Mouse (Mus musculus) hindbrain, embryonic 12.5 days (tissue): ENCODE data around the gene Fam19a5. TPM values are rescaled to one million over a fixed set of nuclear protein-coding genes. Genes with fewer than 3 reads are reported as not detected.

Experiments
- ATAC-seq: fragments of 200-750 bp; cut with Nextera tagmentation; 2 replicates; pipeline ENCODE4 v1.8.0; 2017; ENCODE audit warnings: moderate TSS enrichment; ENCODE audit not compliant: low FRiP score
- H3K27ac ChIP-seq: fragments of 300-500 bp; sonication (generic); 2 replicates; pipeline ENCODE4 v1.5.1; 2016; ENCODE audit warnings: mild to moderate bottlenecking
- H3K27me3 ChIP-seq: fragments of 300-500 bp; sonication (generic); 2 replicates; pipeline ENCODE4 v1.6.1; 2016; ENCODE audit warnings: mild to moderate bottlenecking
- H3K36me3 ChIP-seq: fragments of 300-500 bp; sonication (generic); 2 replicates; pipeline ENCODE4 v1.6.1; 2016; ENCODE audit warnings: mild to moderate bottlenecking
- H3K4me1 ChIP-seq: fragments of 300-500 bp; sonication (generic); 2 replicates; pipeline ENCODE4 v1.6.1; 2016
- H3K4me2 ChIP-seq: fragments of 300-500 bp; sonication (generic); replicated peaks from 2 replicates; pipeline ENCODE4 v1.6.1; 2016; ENCODE audit warnings: mild to moderate bottlenecking
- H3K4me3 ChIP-seq: fragments of 300-500 bp; sonication (generic); 2 replicates; pipeline ENCODE4 v1.5.1; 2016; ENCODE audit warnings: mild to moderate bottlenecking
- H3K9ac ChIP-seq: fragments of 300-500 bp; sonication (generic); 2 replicates; pipeline ENCODE4 v1.6.1; 2016; ENCODE audit warnings: mild to moderate bottlenecking, moderate library complexity
- H3K9me3 ChIP-seq: fragments of 300-500 bp; sonication (generic); replicated peaks from 2 replicates; pipeline ENCODE4 v1.6.1; 2016; ENCODE audit warnings: mild to moderate bottlenecking
- WGBS: fragments of 180-500 bp; shearing (Covaris S2); methylation state at CpG from one replicate; pipeline ENCODE4 v1.1.7; 2016; 5-methylcytosine and 5-hydroxymethylcytosine counted together
- polyA plus RNA-seq: library from polyadenylated mRNA; unstranded; fragments of >200 nt; fragmentation: Nextera tagmentation; extraction: Ambion mirVana; gene quantifications from 2 replicates; pipeline ENCODE4 v1.2.1, GENCODE M21; 2016

The Fam19a5 gene
- 12.6 and 13.6 TPM in 2 replicates for polyA plus RNA-seq

- H3K27ac ChIP-seq: peak within 1 kb of the TSS; percentile 77
- WGBS: 2% methylated on average over 52 of the region's 67 CpGs
- H3K4me1 ChIP-seq: peaks cover 40% of the 10 kb centered on the region
- ATAC-seq: peak; percentile 81
- H3K9me3 ChIP-seq: no peaks in the 10 kb centered on the region
- H3K4me3 ChIP-seq: peak within 1 kb of the TSS; percentile 63
- peak within 1 kb of the TSS; percentile 85 for H3K9ac ChIP-seq
- H3K27me3 ChIP-seq: peaks cover 12% of the 10 kb centered on the region
- H3K36me3 ChIP-seq: no peaks in the 10 kb centered on the region
- H3K4me2 ChIP-seq: peak within 1 kb of the TSS; percentile 70
Observed at GRCm38 (mm10) chr15:87543599-87544338, at the start of gene Fam19a5. TSS of gene Fam19a5 (plus strand) at chr15:87544299.

GRCm38 (mm10) chr15:87501737-87502136 is 42.4 kb upstream of the Fam19a5 start:
- 87% methylated on average over 3 of the region's 3 CpGs for WGBS
- Histone ChIP-seq H3K9me3 (no peaks in the 10 kb centered on the region), H3K4me2 (no peak overlapping the region), H3K27me3 (no peaks in the 10 kb centered on the region), H3K4me3 (no peak overlapping the region), H3K27ac (no peak overlapping the region), H3K36me3 (no peaks in the 10 kb centered on the region), H3K9ac (no peak overlapping the region), H3K4me1 (no peaks in the 10 kb centered on the region)
- no peak for ATAC-seq

- no peaks in the 10 kb centered on the region for H3K9me3 ChIP-seq
- H3K4me3 ChIP-seq: no peak overlapping the region
- no peak overlapping the region for H3K4me2 ChIP-seq
- H3K27ac ChIP-seq: no peak overlapping the region
- H3K36me3 ChIP-seq: no peaks in the 10 kb centered on the region
- no peaks in the 10 kb centered on the region for H3K27me3 ChIP-seq
- WGBS: 72% methylated on average over 3 of the region's 3 CpGs
- ATAC-seq: no peak
- no peak overlapping the region for H3K9ac ChIP-seq
- no peaks in the 10 kb centered on the region for H3K4me1 ChIP-seq
Observed at GRCm38 (mm10) chr15:87507349-87507748, 36.8 kb upstream of the Fam19a5 start.

- WGBS: 94% methylated on average over 4 of the region's 4 CpGs
- no peaks in the 10 kb centered on the region for H3K4me1 ChIP-seq
- H3K9me3 ChIP-seq: no peaks in the 10 kb centered on the region
- H3K4me2 ChIP-seq: no peak overlapping the region
- H3K36me3 ChIP-seq: no peaks in the 10 kb centered on the region
- no peak overlapping the region for H3K9ac ChIP-seq
- H3K4me3 ChIP-seq: no peak overlapping the region
- no peak for ATAC-seq
- H3K27ac ChIP-seq: no peak overlapping the region
- no peaks in the 10 kb centered on the region for H3K27me3 ChIP-seq
Observed at GRCm38 (mm10) chr15:87510886-87511285, 33.2 kb upstream of the Fam19a5 start.

GRCm38 (mm10) chr15:87518161-87518560 is 25.9 kb upstream of the Fam19a5 start:
- Histone ChIP-seq H3K4me3 (no peak overlapping the region), H3K36me3 (no peaks in the 10 kb centered on the region), H3K4me2 (no peak overlapping the region), H3K4me1 (no peaks in the 10 kb centered on the region), H3K27me3 (no peaks in the 10 kb centered on the region), H3K9me3 (no peaks in the 10 kb centered on the region), H3K9ac (no peak overlapping the region), H3K27ac (no peak overlapping the region)
- ATAC-seq: no peak

- Histone ChIP-seq H3K27ac (no peak overlapping the region), H3K36me3 (no peaks in the 10 kb centered on the region), H3K4me1 (no peaks in the 10 kb centered on the region), H3K9ac (no peak overlapping the region), H3K4me2 (no peak overlapping the region), H3K27me3 (no peaks in the 10 kb centered on the region), H3K9me3 (no peaks in the 10 kb centered on the region), H3K4me3 (no peak overlapping the region)
- WGBS: 88% methylated on average over 4 of the region's 4 CpGs
- no peak for ATAC-seq
Observed at GRCm38 (mm10) chr15:87529271-87529670, 14.8 kb upstream of the Fam19a5 start.

- 0 out of 2 replicates have a peak, but pooled peaks cover under 1% of the 10 kb centered on the region for H3K9me3 ChIP-seq
- no peaks in the 10 kb centered on the region for H3K36me3 ChIP-seq
- ATAC-seq: no peak
- 65% methylated on average over 1 of the region's 1 CpGs for WGBS
- H3K4me3 ChIP-seq: no peak overlapping the region
- peaks cover 12% of the 10 kb centered on the region for H3K27me3 ChIP-seq
- no peak overlapping the region for H3K9ac ChIP-seq
- no peak overlapping the region for H3K4me2 ChIP-seq
- peaks cover 21% of the 10 kb centered on the region for H3K4me1 ChIP-seq
- no peak overlapping the region for H3K27ac ChIP-seq
Observed at GRCm38 (mm10) chr15:87541656-87542055, 2.4 kb upstream of the Fam19a5 start.

- H3K36me3 ChIP-seq: no peaks in the 10 kb centered on the region
- peak overlapping the region; percentile 63 for H3K4me3 ChIP-seq
- H3K27me3 ChIP-seq: peaks cover 12% of the 10 kb centered on the region
- under 1% methylated on average over 77 of the region's 84 CpGs for WGBS
- ATAC-seq: peak; percentile 72
- peak overlapping the region; percentile 77 for H3K27ac ChIP-seq
- H3K9me3 ChIP-seq: no peaks in the 10 kb centered on the region
- H3K4me2 ChIP-seq: peak overlapping the region; percentile 70
- peak overlapping the region; percentile 85 for H3K9ac ChIP-seq
- peaks cover 48% of the 10 kb centered on the region for H3K4me1 ChIP-seq
Observed at GRCm38 (mm10) chr15:87544401-87545129, 466 bp downstream of the Fam19a5 start.

GRCm38 (mm10) chr15:87545130-87545642 is 1.1 kb downstream of the Fam19a5 start:
- Histone ChIP-seq H3K36me3 (no peaks in the 10 kb centered on the region), H3K4me1 (peaks cover 53% of the 10 kb centered on the region), H3K9me3 (no peaks in the 10 kb centered on the region), H3K4me2 (peak overlapping the region; percentile 70), H3K4me3 (peak overlapping the region; percentile 63), H3K27ac (peak overlapping the region; percentile 77), H3K9ac (peak overlapping the region; percentile 85), H3K27me3 (peaks cover 12% of the 10 kb centered on the region)
- 7% methylated on average over 18 of the region's 18 CpGs for WGBS
- ATAC-seq: peak; percentile 12; the same call in 1 of the 2 replicates

GRCm38 (mm10) chr15:87545731-87546360 is 1.7 kb downstream of the Fam19a5 start:
- peak overlapping the region; percentile 70 for H3K4me2 ChIP-seq
- 20% methylated on average over 8 of the region's 8 CpGs for WGBS
- H3K9me3 ChIP-seq: no peaks in the 10 kb centered on the region
- H3K9ac ChIP-seq: peak overlapping the region; percentile 85
- H3K36me3 ChIP-seq: no peaks in the 10 kb centered on the region
- peak overlapping the region; percentile 63 for H3K4me3 ChIP-seq
- no peak for ATAC-seq
- H3K4me1 ChIP-seq: peaks cover 56% of the 10 kb centered on the region
- H3K27me3 ChIP-seq: peaks cover 12% of the 10 kb centered on the region
- no peak overlapping the region for H3K27ac ChIP-seq

- H3K4me1 ChIP-seq: peaks cover 67% of the 10 kb centered on the region
- H3K9me3 ChIP-seq: no peaks in the 10 kb centered on the region
- H3K27me3 ChIP-seq: peaks cover 12% of the 10 kb centered on the region
- H3K4me3 ChIP-seq: no peak overlapping the region
- ATAC-seq: no peak
- H3K36me3 ChIP-seq: no peaks in the 10 kb centered on the region
- H3K27ac ChIP-seq: no peak overlapping the region
- 0 out of 2 replicates have a peak overlapping the region, but pooled peaks have one; percentile 2 for H3K9ac ChIP-seq
- peak overlapping the region; percentile 70 for H3K4me2 ChIP-seq
- WGBS: 49% methylated on average over 5 of the region's 5 CpGs
Observed at GRCm38 (mm10) chr15:87547022-87547421, 2.9 kb downstream of the Fam19a5 start.

- H3K27me3 ChIP-seq: peaks cover 7% of the 10 kb centered on the region
- H3K4me1 ChIP-seq: peaks cover 62% of the 10 kb centered on the region
- no peaks in the 10 kb centered on the region for H3K36me3 ChIP-seq
- H3K9me3 ChIP-seq: no peaks in the 10 kb centered on the region
- H3K9ac ChIP-seq: no peak overlapping the region
- no peak overlapping the region for H3K27ac ChIP-seq
- WGBS: 61% methylated on average over 4 of the region's 4 CpGs
- no peak for ATAC-seq
- H3K4me3 ChIP-seq: no peak overlapping the region
- H3K4me2 ChIP-seq: no peak overlapping the region
Observed at GRCm38 (mm10) chr15:87549724-87550123, 5.6 kb downstream of the Fam19a5 start.
